Mouse (Mus musculus) neural tube, embryonic 11.5 days (tissue): Measurements from ENCODE around the gene Gm45623. TPM values are rescaled to one million over a fixed set of nuclear protein-coding genes. Genes with fewer than 3 reads are reported as not detected.
A peak's percentile ranks its signal among the peaks of the same experiment; 100 is the strongest.

Source experiments
- ATAC-seq: fragments of 200-750 bp; cut with Nextera tagmentation; 2 replicates; pipeline ENCODE4 v1.8.0; 2017; ENCODE audit warnings: moderate number of reproducible peaks, mild to moderate bottlenecking, moderate TSS enrichment, moderate library complexity; ENCODE audit not compliant: insufficient read depth, low FRiP score, low TSS enrichment
- DNase-seq: peaks from one replicate; pipeline ENCODE4 v3.0.0-alpha.2; 2015; ENCODE audit warnings: low spot score
- H3K27ac ChIP-seq: fragments of 300-500 bp; sonication (generic); 2 replicates; pipeline ENCODE4 v1.5.1; 2014; ENCODE audit warnings: low read depth, mild to moderate bottlenecking, low read length
- H3K27me3 ChIP-seq: fragments of 300-500 bp; sonication (generic); 2 replicates; pipeline ENCODE4 v1.6.1; 2014; ENCODE audit warnings: mild to moderate bottlenecking, low read length, mixed read lengths; ENCODE audit not compliant: control insufficient read depth, insufficient read depth
- H3K36me3 ChIP-seq: fragments of 300-500 bp; sonication (generic); 2 replicates; pipeline ENCODE4 v1.6.1; 2014; ENCODE audit warnings: mild to moderate bottlenecking, low read length, moderate library complexity, mixed read lengths; ENCODE audit not compliant: control insufficient read depth, insufficient read depth
- H3K4me1 ChIP-seq: fragments of 300-500 bp; sonication (generic); 2 replicates; pipeline ENCODE4 v1.6.1; 2014; ENCODE audit warnings: low read length, mixed read lengths; ENCODE audit not compliant: control insufficient read depth, insufficient read depth
- H3K4me2 ChIP-seq: fragments of 300-500 bp; sonication (generic); 2 replicates; pipeline ENCODE4 v1.6.1; 2014; ENCODE audit warnings: low read depth, mild to moderate bottlenecking, moderate library complexity
- H3K4me3 ChIP-seq: fragments of 300-500 bp; sonication (generic); 2 replicates; pipeline ENCODE4 v1.5.1; 2014; ENCODE audit warnings: low read depth, low read length
- H3K9ac ChIP-seq: fragments of 300-500 bp; sonication (generic); 2 replicates; pipeline ENCODE4 v1.6.1; 2014; ENCODE audit warnings: mild to moderate bottlenecking, low read length
- H3K9me3 ChIP-seq: fragments of 300-500 bp; sonication (generic); 2 replicates; pipeline ENCODE4 v1.6.1; 2016; ENCODE audit warnings: low read length; ENCODE audit not compliant: control insufficient read depth
- WGBS: fragments of 180-500 bp; shearing (Covaris S2); extraction: QIAGEN DNeasy Blood & Tissue Kit; methylation state at CpG from one replicate; pipeline ENCODE4 v1.1.7; 2014; 5-methylcytosine and 5-hydroxymethylcytosine counted together
- polyA plus RNA-seq: library from polyadenylated mRNA; unstranded; fragments of >200 nt; fragmentation: Nextera tagmentation; extraction: Ambion mirVana; gene quantifications from 2 replicates; pipeline ENCODE4 v1.2.1, GENCODE M21; 2014

Gene Gm45623
- polyA plus RNA-seq, 1 experiment from 2014 or later = not detected

DNA sequence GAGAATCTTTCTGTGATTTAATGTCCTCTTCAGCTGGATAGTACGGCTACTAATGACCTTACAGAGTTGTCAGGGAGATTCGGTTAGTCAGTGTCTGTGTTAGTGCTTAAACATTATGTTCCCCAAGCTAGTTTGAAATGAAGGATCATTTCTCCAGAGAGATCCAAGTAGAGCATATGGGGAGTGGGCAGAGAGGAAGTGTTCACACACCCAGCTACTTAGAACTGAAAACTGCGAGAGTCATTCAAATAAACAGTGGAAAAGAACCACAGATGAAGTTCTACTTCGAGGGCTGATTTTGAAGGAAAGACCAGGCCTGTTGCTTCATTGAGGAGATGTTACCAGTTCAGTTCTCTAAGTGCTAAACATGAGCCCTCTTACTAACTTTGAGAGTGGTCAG, 27.1 kb downstream of the Gm45623 start:
- no peak overlapping the region for H3K9ac ChIP-seq
- no peak for DNase-seq
- 89% methylated on average over 4 of the region's 4 CpGs for WGBS
- H3K4me3 ChIP-seq = no peak overlapping the region
- H3K4me1 ChIP-seq = no peaks in the 10 kb centered on the region
- no peaks in the 10 kb centered on the region for H3K9me3 ChIP-seq
- no peaks in the 10 kb centered on the region for H3K27me3 ChIP-seq
- H3K27ac ChIP-seq = no peak overlapping the region
- no peak for ATAC-seq
- H3K36me3 ChIP-seq = peaks cover 14% of the 10 kb centered on the region; the same call in 1 of the 2 replicates
- H3K4me2 ChIP-seq = no peak overlapping the region

DNA sequence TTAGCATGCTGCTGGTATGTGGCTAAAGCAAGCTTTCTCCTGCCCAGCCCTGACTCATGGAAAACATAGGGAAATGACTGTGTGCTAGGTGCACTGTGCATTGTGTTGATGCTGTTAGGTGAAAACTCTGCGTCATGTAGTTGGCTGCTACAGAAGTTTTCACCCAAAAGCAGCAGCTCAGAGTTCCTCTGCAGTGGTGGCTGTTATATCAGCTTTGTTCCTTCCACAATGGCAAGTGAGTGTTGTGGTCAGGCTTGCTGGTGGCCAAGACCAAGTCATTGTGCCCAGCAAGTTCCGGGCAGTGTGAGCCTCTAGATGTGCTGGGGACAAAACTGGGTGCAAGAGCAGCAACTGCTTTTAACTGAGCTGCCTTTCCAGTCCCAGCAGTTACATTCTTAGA, 41.4 kb downstream of the Gm45623 start:
- ATAC-seq (no peak), DNase-seq (no peak)
- no peaks in the 10 kb centered on the region for H3K27me3 ChIP-seq
- 98% methylated on average over 2 of the region's 2 CpGs for WGBS
- no peaks in the 10 kb centered on the region for H3K4me1 ChIP-seq
- H3K27ac ChIP-seq = no peak overlapping the region
- no peak overlapping the region for H3K4me3 ChIP-seq
- H3K9me3 ChIP-seq = peaks cover 3% of the 10 kb centered on the region; the same call in 1 of the 2 replicates
- no peak overlapping the region for H3K4me2 ChIP-seq
- peaks cover 8% of the 10 kb centered on the region; the same call in 1 of the 2 replicates for H3K36me3 ChIP-seq
- no peak overlapping the region for H3K9ac ChIP-seq

DNA sequence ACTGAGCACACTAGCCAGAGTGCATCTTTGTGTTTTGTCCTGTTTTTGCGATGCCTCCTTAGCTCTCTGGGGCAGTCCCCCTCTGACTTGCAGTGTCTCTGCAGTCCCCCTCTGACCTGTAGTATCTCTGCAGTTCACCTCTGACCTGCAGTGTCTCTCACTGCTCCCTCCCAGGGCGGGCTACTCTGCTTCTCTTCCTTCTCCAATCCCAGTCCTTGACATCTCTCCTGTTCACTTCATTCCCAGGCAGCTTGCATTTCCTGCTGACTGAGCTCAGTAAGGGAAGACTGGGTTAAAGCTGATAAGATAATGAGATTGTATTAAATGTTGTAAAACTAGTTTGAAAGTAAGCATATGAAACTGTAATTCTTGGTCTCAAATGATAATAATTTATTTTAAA, 43.0 kb downstream of the Gm45623 start:
- H3K4me2 ChIP-seq = no peak overlapping the region

DNA sequence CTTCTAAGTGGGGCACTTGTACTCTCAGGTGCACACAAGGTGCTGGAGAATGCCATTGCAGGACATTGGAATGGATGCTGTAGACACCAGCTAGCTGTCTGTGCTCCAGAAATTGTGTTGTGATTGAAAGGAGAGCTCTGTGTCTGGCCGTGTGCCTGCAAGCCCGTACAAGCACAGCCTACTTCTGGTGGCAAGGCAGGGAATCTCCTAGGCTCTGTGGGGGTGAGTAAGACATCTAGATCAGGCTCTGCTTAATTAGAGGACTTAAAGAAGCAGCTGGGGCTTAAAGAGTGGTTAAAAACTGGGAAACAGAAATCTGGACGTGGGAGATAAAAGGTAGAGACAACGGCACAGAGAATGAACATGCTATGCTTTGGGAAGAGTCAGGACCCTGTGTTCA, 46.0 kb downstream of the Gm45623 start:
- no peak for ATAC-seq

More for the DNA sequence above, 43.0 kb downstream of the Gm45623 start:
- Histone ChIP-seq H3K4me1 (peaks cover 5% of the 10 kb centered on the region; the same call in 1 of the 2 replicates), H3K4me3 (no peak overlapping the region), H3K36me3 (peaks cover 8% of the 10 kb centered on the region), H3K27me3 (no peaks in the 10 kb centered on the region), H3K9me3 (peaks cover 3% of the 10 kb centered on the region; the same call in 1 of the 2 replicates), H3K9ac (no peak overlapping the region), H3K27ac (no peak overlapping the region)
- 81% methylated on average over 2 of the region's 2 CpGs for WGBS
- ATAC-seq = no peak
- DNase-seq = no peak

DNA sequence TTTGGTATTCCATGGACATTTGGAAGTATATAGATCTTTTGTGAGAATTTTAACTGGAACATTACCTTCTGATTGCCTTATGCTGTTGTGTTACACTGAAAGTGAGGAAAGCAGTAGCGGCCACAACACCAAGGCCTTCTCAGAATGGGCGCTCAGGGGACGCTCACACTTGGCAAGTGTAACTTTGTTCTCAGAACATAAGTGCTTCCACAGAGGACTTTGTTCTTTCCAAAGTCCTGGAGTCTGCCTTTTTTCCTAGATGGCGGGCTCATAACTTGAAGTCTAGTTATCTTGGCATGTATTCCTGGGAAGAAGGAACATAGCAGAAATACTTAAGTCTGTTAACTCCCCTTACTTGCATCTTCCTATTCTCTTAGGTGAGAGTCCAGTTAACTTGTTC, 46.5 kb downstream of the Gm45623 start:
- ATAC-seq (no peak), DNase-seq (no peak)
- no peak overlapping the region for H3K4me3 ChIP-seq
- peaks cover under 1% of the 10 kb centered on the region; the same call in 1 of the 2 replicates for H3K9me3 ChIP-seq
- H3K4me1 ChIP-seq = peaks cover 17% of the 10 kb centered on the region
- no peak overlapping the region for H3K9ac ChIP-seq
- 98% methylated on average over 4 of the region's 4 CpGs for WGBS
- H3K27me3 ChIP-seq = no peaks in the 10 kb centered on the region
- H3K4me2 ChIP-seq = no peak overlapping the region
- no peak overlapping the region for H3K27ac ChIP-seq
- H3K36me3 ChIP-seq = peaks cover 3% of the 10 kb centered on the region

More for the DNA sequence above, 46.0 kb downstream of the Gm45623 start:
- no peak overlapping the region for H3K27ac ChIP-seq
- no peak for DNase-seq
- H3K9ac ChIP-seq = no peak overlapping the region
- no peak overlapping the region for H3K4me3 ChIP-seq
- H3K9me3 ChIP-seq = peaks cover 3% of the 10 kb centered on the region; the same call in 1 of the 2 replicates
- H3K36me3 ChIP-seq = peaks cover 8% of the 10 kb centered on the region
- WGBS = 91% methylated on average over 4 of the region's 4 CpGs
- H3K4me1 ChIP-seq = peaks cover 17% of the 10 kb centered on the region
- no peaks in the 10 kb centered on the region for H3K27me3 ChIP-seq
- no peak overlapping the region for H3K4me2 ChIP-seq

DNA sequence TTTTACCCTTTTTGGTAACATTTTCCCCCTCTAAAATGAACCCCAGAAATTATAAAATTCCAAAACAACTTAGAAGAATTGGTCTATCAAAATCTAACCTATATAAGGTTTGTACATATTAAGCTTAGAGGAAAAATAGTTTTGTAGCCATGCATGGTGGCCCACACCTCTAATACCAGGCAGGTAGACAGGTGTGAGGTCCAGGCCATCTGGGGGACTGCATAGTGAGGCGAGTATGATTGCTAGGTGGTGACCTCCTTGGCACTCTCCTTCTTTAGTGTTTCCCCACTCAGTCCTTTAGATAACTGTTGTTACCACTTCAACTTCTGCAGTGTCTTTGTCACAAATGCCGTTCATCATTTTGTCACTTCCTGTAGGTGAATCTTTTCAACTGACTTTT, 49.0 kb downstream of the Gm45623 start:
- peaks cover 17% of the 10 kb centered on the region for H3K4me1 ChIP-seq
- no peak overlapping the region for H3K9ac ChIP-seq
- H3K9me3 ChIP-seq = no peaks in the 10 kb centered on the region
- peaks cover 2% of the 10 kb centered on the region for H3K36me3 ChIP-seq
- H3K27ac ChIP-seq = no peak overlapping the region
- no peaks in the 10 kb centered on the region for H3K27me3 ChIP-seq
- ATAC-seq = no peak
- WGBS = 73% methylated on average over 2 of the region's 2 CpGs
- peak overlapping the region; percentile 54 for H3K4me2 ChIP-seq
- peak overlapping the region; percentile 78 for H3K4me3 ChIP-seq
- no peak for DNase-seq

DNA sequence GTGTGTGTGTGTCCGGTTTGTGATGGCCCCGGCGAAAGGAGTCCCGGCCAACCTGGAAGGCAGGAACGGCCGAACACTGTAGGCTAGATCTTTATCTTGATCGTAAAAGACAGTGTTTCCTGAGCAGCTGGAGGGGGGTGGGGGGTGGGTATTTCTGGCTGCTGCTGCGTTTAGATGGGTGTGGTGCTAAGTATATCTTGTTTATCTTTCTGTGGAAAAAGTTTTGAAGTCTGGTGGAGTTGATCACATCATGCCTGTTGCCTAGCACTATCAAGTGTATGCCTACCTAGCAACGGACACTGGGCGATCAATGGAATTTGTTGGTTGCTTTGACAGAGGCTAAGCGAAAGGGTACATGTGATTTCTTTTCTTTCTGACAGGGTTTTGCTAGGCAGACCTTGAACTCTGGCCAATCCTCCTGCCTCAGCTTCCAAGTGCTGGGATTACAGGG, 49.7 kb downstream of the Gm45623 start:
- Histone ChIP-seq H3K27ac (peak overlapping the region; percentile 99), H3K9me3 (no peaks in the 10 kb centered on the region), H3K4me1 (peaks cover 17% of the 10 kb centered on the region), H3K9ac (peak overlapping the region; percentile 95), H3K27me3 (no peaks in the 10 kb centered on the region), H3K4me3 (peak overlapping the region; percentile 78), H3K4me2 (peak overlapping the region; percentile 54), H3K36me3 (peaks cover 2% of the 10 kb centered on the region)
- WGBS = 2% methylated on average over 11 of the region's 11 CpGs
- peak; percentile 14; the same call in 1 of the 2 replicates for ATAC-seq
- DNase-seq = peak; percentile 32

DNA sequence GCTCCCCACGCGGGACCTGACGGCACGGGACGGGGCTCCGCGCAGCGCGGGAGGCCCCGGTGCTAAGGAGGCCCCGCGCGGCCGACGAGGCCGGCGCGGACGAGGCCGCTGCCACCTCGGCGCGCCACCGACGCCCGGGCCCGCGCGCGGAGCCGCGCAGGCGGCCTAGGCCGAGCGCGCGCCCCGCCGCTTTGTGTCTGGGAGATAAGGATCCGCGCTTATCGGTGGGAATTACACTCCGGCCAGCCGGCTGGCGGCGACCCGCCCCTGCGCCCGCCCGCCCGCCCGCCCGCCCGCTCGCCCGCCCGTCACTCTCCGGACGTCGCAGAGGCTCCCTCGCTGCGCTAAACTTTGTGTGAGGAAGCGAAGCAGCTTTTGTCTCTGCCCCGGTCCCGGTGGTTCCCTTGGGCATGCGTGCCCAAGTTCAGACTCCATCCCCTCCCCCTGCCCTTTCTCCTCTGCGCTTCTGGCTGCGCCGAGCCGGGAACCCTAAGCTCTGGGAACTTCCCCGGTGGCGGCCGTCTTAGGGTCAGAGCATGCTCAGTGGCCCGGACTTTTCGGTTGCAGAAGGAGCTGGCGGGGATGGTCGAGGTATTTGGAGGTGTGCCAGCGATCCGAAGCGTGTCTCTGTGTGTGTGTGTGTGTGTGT, 50.3 kb downstream of the Gm45623 start:
- Histone ChIP-seq H3K36me3 (peaks cover 2% of the 10 kb centered on the region), H3K9ac (peak overlapping the region; percentile 95), H3K4me1 (peaks cover 17% of the 10 kb centered on the region), H3K4me2 (peak overlapping the region; percentile 54), H3K4me3 (peak overlapping the region; percentile 78), H3K27me3 (no peaks in the 10 kb centered on the region), H3K9me3 (no peaks in the 10 kb centered on the region), H3K27ac (peak overlapping the region; percentile 99)
- DNase-seq (peak; percentile 85), ATAC-seq (peak; percentile 65)
- WGBS = under 1% methylated on average over 69 of the region's 80 CpGs
